Comparison of ENCODE assay signal across 21 mouse cellular contexts in the genomic region with DNA sequence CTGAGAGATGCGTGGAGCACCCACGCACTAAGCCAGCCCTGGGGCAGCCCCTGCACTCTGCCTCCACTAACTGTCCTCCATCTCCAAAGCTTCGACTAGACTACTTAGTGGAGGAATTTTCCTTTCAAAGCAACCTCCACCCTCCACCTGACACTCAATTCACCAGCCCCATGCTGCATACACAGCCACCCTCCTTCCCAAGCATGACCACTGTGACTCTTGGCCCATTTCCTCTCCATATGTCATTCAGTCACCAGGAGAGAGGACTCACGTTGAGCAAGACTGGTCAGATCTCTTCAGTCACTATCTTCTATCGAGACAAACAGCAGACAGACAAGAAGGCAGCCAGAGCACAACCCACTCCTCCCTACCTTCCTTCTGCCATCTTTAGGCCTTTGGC. TPM values are rescaled to one million over a fixed set of nuclear protein-coding genes. Genes with fewer than 3 reads are reported as not detected.
DNase-seq lines count a peak whose midpoint lies in the region; ATAC-seq and TF ChIP-seq lines count a peak whose summit lies in the region.
"Had no signal": no experiment of that assay in that cellular context is flagged by ENCODE, and none has a peak within 500 bp of the region (broad histone marks: within the 10 kb centered on the region; RNA-seq: fewer than 3 reads in every experiment).

No protein-coding gene starts in this region.

- no peak for DNase-seq in cerebellum, postnatal 4 days (ENCODE audit: low spot score in 2 of 2)
- DNase-seq in cerebellum, adult 11-12 months = peak; percentile 81
- DNase-seq in cerebellum, adult 9-10 months = peak; percentile 87
- peak; percentile 55 to 72 for DNase-seq in cerebellum, postnatal 36 days
- no peak for DNase-seq in adrenal gland, postnatal 14 days
- no peak for DNase-seq in lung, adult 2 months
- DNase-seq: adrenal gland, adult 8-10 months; B cell, adult 2 months; gastrocnemius, postnatal 10 days had no signal

- H3K4me1 ChIP-seq in lung, adult 2 months (ENCODE audit: control insufficient read depth, insufficient read depth, low read length) = no peaks in the 10 kb centered on the region
- H3K4me1 ChIP-seq: embryonic facial prominence, embryonic 12.5 days; heart, embryonic 12.5 days; hindbrain, embryonic 10.5 days had no signal

- TF ChIP-seq POLR2A in lung, adult 2 months (IDR thresholded peaks at IDR 0.05; ENCODE audit: borderline replicate concordance, extremely low read depth, low read depth, low read length) = no peak

- peak; percentile 80 for ATAC-seq in cerebellum, adult (ENCODE audit: insufficient number of reproducible peaks, low FRiP score, low TSS enrichment)
- ATAC-seq: CD4-positive, CD25-positive, alpha-beta regulatory T cell, adult 4 months; forebrain, embryonic 16.5 days had no signal

- H3K4me3 ChIP-seq in lung, adult 2 months (replicated peaks; ENCODE audit: extremely low read depth, low read depth, low read length) = no peak overlapping the region
- H3K4me3 ChIP-seq: embryonic facial prominence, embryonic 12.5 days; heart, embryonic 12.5 days; hindbrain, embryonic 10.5 days had no signal

- no peak for TF ChIP-seq CTCF in lung, adult 2 months (IDR thresholded peaks at IDR 0.05; ENCODE audit: insufficient read depth, low read length)

- WGBS in lung, adult 2 months = 77% methylated on average over 5 of the region's 5 CpGs

RNA-seq across cellular contexts. Expression of gene E330009J07Rik, which starts 22.9 kb away (rescaled TPM):
- 14.3 and 17.9 TPM in 2 replicates for total RNA-seq in adrenal gland, postnatal 14 days (2021)
- 4.9 and 5.8 TPM in 2 replicates for polyA plus RNA-seq in lung, adult 2 months (2012; rRNA removed)

RNA-seq across cellular contexts. Expression of gene Wee2, which starts 25.8 kb away (rescaled TPM):
- not detected in 2 replicates for total RNA-seq in adrenal gland, postnatal 14 days (2021)
- not detected in 2 replicates for polyA plus RNA-seq in lung, adult 2 months (2012; rRNA removed)
- total RNA-seq: adrenal gland, adult 8-10 months; adrenal gland, postnatal 4 days; gastrocnemius, postnatal 10 days; gastrocnemius, postnatal 4 days; heart, adult 8-10 months; heart, postnatal 25 days had no signal
- polyA plus RNA-seq: CD4-positive, CD25-positive, alpha-beta regulatory T cell, adult 4 months; embryonic facial prominence, embryonic 12.5 days; G1E; heart, embryonic 12.5 days; heart, embryonic 16.5 days; hindbrain, embryonic 10.5 days had no signal

RNA-seq across cellular contexts. Expression of gene Ssbp1, which starts 58.1 kb away (rescaled TPM):
- total RNA-seq in adrenal gland, postnatal 14 days (2021) = 59.2 and 74.6 TPM in 2 replicates
- 7.5 and 9.7 TPM in 2 replicates for polyA plus RNA-seq in lung, adult 2 months (2012; rRNA removed)

Comparison
In these comparisons a context has a peak if more than half of its experiments do, and no peak if none do; other contexts are left out.
1. DNase-seq: peak in cerebellum, adult 11-12 months (single experiment), cerebellum, adult 9-10 months (single experiment) and cerebellum, postnatal 36 days (2 of 2); none in cerebellum, postnatal 4 days (0 of 2), adrenal gland, postnatal 14 days (single experiment) and lung, adult 2 months (single experiment).